Mouse (Mus musculus): ENCODE data around the gene Rgs7. TPM values are rescaled to one million over a fixed set of nuclear protein-coding genes. Genes with fewer than 3 reads are reported as not detected.

Rgs7 gene
- polyA plus RNA-seq, 1 experiment from 2014 or later = not detected

GRCm38 (mm10) chr1:175025781-175026309 lies 466.5 kb downstream of the Rgs7 start:
- H3K27me3 ChIP-seq (ENCODE audit: control insufficient read depth, insufficient read depth, low read depth, low read length) = no peaks in the 10 kb centered on the region
- no peak for ATAC-seq (ENCODE audit: low read depth)
- H3K27ac ChIP-seq (ENCODE audit: low read length) = no peak overlapping the region
- 44% methylated on average over 7 of the region's 7 CpGs for WGBS (ENCODE audit: insufficient replicate concordance)
- no peaks in the 10 kb centered on the region for H3K36me3 ChIP-seq (ENCODE audit: control insufficient read depth, insufficient read depth)
- H3K9me3 ChIP-seq (replicated peaks; ENCODE audit: control insufficient read depth, low read length) = no peaks in the 10 kb centered on the region
- H3K4me2 ChIP-seq (ENCODE audit: low read depth, low read length) = no peak overlapping the region
- no peak overlapping the region for H3K9ac ChIP-seq (ENCODE audit: low read depth, low read length)
- no peak overlapping the region for H3K4me3 ChIP-seq (ENCODE audit: low read depth, low read length)
- H3K4me1 ChIP-seq (ENCODE audit: control insufficient read depth, low read depth, low read length) = no peaks in the 10 kb centered on the region

DNA sequence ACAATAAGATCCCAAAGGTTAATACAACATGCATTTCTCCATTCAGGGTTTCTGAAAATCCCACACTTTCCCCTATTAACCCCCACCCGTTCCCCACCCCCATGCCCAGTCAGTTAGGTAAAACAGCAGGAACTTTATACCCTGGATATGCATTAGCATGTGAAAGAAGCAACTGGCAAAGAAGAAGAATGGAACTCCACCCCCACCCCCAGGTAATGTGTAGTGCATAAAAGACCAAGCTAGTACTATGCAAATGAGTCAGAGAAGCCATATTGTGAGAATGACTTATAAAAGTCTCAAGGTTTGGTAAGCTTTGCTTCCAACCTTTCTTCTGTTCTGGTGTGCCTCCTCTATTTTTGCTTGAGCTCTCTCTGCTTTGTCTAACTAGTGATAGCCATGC lies 468.2 kb downstream of the Rgs7 start:
- no peak overlapping the region for H3K4me2 ChIP-seq (ENCODE audit: low read depth, low read length)
- ATAC-seq (ENCODE audit: low read depth) = no peak
- H3K4me3 ChIP-seq (ENCODE audit: low read depth, low read length) = no peak overlapping the region
- no peaks in the 10 kb centered on the region for H3K36me3 ChIP-seq (ENCODE audit: control insufficient read depth, insufficient read depth)
- H3K9ac ChIP-seq (ENCODE audit: low read depth, low read length) = no peak overlapping the region
- WGBS (ENCODE audit: insufficient replicate concordance) = 41% methylated on average over 1 of the region's 1 CpGs
- no peaks in the 10 kb centered on the region for H3K4me1 ChIP-seq (ENCODE audit: control insufficient read depth, low read depth, low read length)
- H3K9me3 ChIP-seq (replicated peaks; ENCODE audit: control insufficient read depth, low read length) = no peaks in the 10 kb centered on the region
- H3K27ac ChIP-seq (ENCODE audit: low read length) = no peak overlapping the region
- H3K27me3 ChIP-seq (ENCODE audit: control insufficient read depth, insufficient read depth, low read depth, low read length) = no peaks in the 10 kb centered on the region

Other genes with a start within 250 kb of the Rgs7 start
- gene Kmo, start 127.9 kb upstream of the Rgs7 start, polyA plus RNA-seq (2015; fragmentation: Nextera tagmentation; extraction: Ambion mirVana) = 13.4 and 15.0 TPM in 2 replicates
- gene Fh1, start 133.1 kb upstream of the Rgs7 start, polyA plus RNA-seq (2015; fragmentation: Nextera tagmentation; extraction: Ambion mirVana) = 70.1 and 73.9 TPM in 2 replicates
- 1.0 and 1.3 TPM in 2 replicates for gene Opn3, start 200.3 kb upstream of the Rgs7 start, polyA plus RNA-seq (2015; fragmentation: Nextera tagmentation; extraction: Ambion mirVana)
- gene Chml, start 200.4 kb upstream of the Rgs7 start, polyA plus RNA-seq (2015; fragmentation: Nextera tagmentation; extraction: Ambion mirVana) = 0.83 TPM in 2 replicates
- not detected in 2 replicates for gene Wdr64, start 206.1 kb upstream of the Rgs7 start, polyA plus RNA-seq (2015; fragmentation: Nextera tagmentation; extraction: Ambion mirVana)